Mouse (Mus musculus) midbrain, embryonic 16.5 days (tissue): Measurements from ENCODE around the gene Nkiras2. TPM values are rescaled to one million over a fixed set of nuclear protein-coding genes. Genes with fewer than 3 reads are reported as not detected.

ENCODE experiments used
- ATAC-seq: fragments of 200-750 bp; cut with Nextera tagmentation; 2 replicates; pipeline ENCODE4 v1.8.0; 2017; ENCODE audit warnings: moderate TSS enrichment
- H3K27ac ChIP-seq: fragments of 300-500 bp; sonication (generic); 2 replicates; pipeline ENCODE4 v1.5.1; 2014; ENCODE audit warnings: mild to moderate bottlenecking, low read length, mixed read lengths
- H3K27me3 ChIP-seq: fragments of 300-500 bp; sonication (generic); 2 replicates; pipeline ENCODE4 v1.6.1; 2014; ENCODE audit warnings: low read depth, low read length, mixed read lengths; ENCODE audit not compliant: control insufficient read depth, insufficient read depth
- H3K36me3 ChIP-seq: fragments of 300-500 bp; sonication (generic); 2 replicates; pipeline ENCODE4 v1.6.1; 2014; ENCODE audit warnings: mild to moderate bottlenecking, low read length, moderate library complexity, mixed read lengths; ENCODE audit not compliant: control insufficient read depth, insufficient read depth
- H3K4me1 ChIP-seq: fragments of 300-500 bp; sonication (generic); 2 replicates; pipeline ENCODE4 v1.6.1; 2014; ENCODE audit warnings: mild to moderate bottlenecking, low read length, mixed read lengths; ENCODE audit not compliant: control insufficient read depth, insufficient read depth
- H3K4me2 ChIP-seq: fragments of 300-500 bp; sonication (generic); 2 replicates; pipeline ENCODE4 v1.6.1; 2014; ENCODE audit warnings: mild to moderate bottlenecking, low read length, mixed read lengths
- H3K4me3 ChIP-seq: fragments of 300-500 bp; sonication (generic); 2 replicates; pipeline ENCODE4 v1.5.1; 2014; ENCODE audit warnings: low read depth, mild to moderate bottlenecking, low read length, moderate library complexity, mixed read lengths
- H3K9ac ChIP-seq: fragments of 300-500 bp; sonication (generic); 2 replicates; pipeline ENCODE4 v1.6.1; 2014; ENCODE audit warnings: low read depth, low read length, mixed read lengths
- H3K9me3 ChIP-seq: fragments of 300-500 bp; sonication (generic); replicated peaks from 2 replicates; pipeline ENCODE4 v1.6.1; 2014; ENCODE audit warnings: mild to moderate bottlenecking, low read length, mixed read lengths; ENCODE audit not compliant: control insufficient read depth, poor library complexity, severe bottlenecking
- WGBS: fragments of 180-500 bp; shearing (Covaris S2); extraction: QIAGEN DNeasy Blood & Tissue Kit; methylation state at CpG from one replicate; pipeline ENCODE4 v1.1.7; 2014; 5-methylcytosine and 5-hydroxymethylcytosine counted together
- polyA plus RNA-seq: library from polyadenylated mRNA; unstranded; fragments of >200 nt; fragmentation: Nextera tagmentation; extraction: Ambion mirVana; gene quantifications from 2 replicates; pipeline ENCODE4 v1.2.1, GENCODE M21; 2015

Gene Nkiras2
- polyA plus RNA-seq, 1 experiment from 2014 or later = 97.7 TPM

GRCm38 (mm10) chr11:100659806-100660205, 40.8 kb downstream of the Nkiras2 start:
- no peaks in the 10 kb centered on the region for H3K36me3 ChIP-seq
- H3K4me1 ChIP-seq = no peaks in the 10 kb centered on the region
- H3K9ac ChIP-seq = no peak overlapping the region
- no peaks in the 10 kb centered on the region for H3K9me3 ChIP-seq
- ATAC-seq = no peak
- H3K27ac ChIP-seq = no peak overlapping the region
- H3K4me2 ChIP-seq = no peak overlapping the region
- H3K4me3 ChIP-seq = no peak overlapping the region
- no peaks in the 10 kb centered on the region for H3K27me3 ChIP-seq
- WGBS = 73% methylated on average over 10 of the region's 10 CpGs

DNA sequence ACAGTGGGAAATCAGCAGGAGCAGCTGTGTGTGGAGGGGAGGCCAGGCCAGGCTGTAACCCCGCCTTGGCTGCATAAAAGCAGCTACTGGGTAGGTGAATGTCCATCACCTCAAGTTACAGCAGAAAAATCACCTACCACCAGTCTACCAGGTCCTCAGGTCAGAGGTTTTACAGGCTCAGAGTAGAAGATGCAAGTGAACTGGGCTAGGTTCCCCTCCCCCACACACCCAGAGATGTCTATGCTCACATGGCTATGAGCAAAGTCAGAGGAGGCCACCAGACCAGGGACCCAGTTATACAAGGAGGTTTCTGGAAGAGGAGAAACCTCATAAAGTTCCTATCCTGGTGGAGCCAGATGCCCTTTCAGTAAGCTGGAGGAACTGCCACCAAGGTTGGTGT, 52.0 kb downstream of the Nkiras2 start:
- WGBS = 79% methylated on average over 1 of the region's 1 CpGs
- no peaks in the 10 kb centered on the region; the same call in 1 of the 2 replicates for H3K27me3 ChIP-seq
- H3K9me3 ChIP-seq = no peaks in the 10 kb centered on the region
- H3K9ac ChIP-seq = no peak overlapping the region
- ATAC-seq = no peak
- H3K4me2 ChIP-seq = no peak overlapping the region
- no peak overlapping the region for H3K27ac ChIP-seq
- H3K4me3 ChIP-seq = no peak overlapping the region
- peaks cover 2% of the 10 kb centered on the region; the same call in 1 of the 2 replicates for H3K4me1 ChIP-seq
- H3K36me3 ChIP-seq = no peaks in the 10 kb centered on the region

DNA sequence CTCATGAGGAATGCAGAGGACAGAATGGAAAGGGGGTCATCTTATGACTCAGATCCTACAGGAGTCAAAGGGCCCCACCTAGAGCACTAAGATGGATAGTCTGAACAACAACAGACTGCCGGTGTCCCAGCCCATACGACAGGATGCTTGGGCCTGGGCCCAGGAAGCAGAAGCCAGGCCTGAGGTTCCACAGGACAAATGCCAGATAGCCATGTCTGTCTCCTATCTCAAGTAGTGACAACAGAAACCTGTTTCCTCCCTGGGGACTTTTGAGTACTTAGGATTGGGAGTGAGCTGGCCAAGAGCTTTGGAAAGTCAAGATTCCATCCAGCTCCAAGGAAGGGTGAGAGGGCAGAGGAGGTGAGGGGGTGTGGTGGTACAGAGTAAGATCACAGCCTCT, 52.9 kb downstream of the Nkiras2 start:
- no peak for ATAC-seq

DNA sequence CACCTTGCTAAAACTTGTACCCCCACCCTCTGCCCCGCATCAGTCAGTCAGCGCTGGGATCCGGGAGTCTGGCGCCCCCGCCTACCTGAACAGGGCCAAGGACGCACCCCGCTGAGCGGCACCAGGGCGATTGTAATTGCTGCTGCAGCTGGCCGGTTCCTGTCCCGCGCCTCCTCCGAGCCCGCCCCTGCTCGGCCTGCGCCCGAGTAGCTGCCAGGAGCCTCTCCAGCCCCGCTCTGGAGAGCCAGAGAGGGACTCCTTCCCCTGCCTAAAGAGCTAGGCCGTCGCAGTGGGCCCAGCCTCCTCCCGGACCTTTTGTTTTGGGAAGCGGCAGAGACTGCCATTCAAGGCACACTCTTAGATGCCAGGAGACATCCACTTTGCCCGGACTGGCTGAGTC, 54.1 kb downstream of the Nkiras2 start:
- Histone ChIP-seq H3K27me3 (no peaks in the 10 kb centered on the region; the same call in 1 of the 2 replicates), H3K27ac (no peak overlapping the region), H3K9ac (peak overlapping the region; percentile 51; the same call in 1 of the 2 replicates), H3K4me3 (no peak overlapping the region), H3K36me3 (no peaks in the 10 kb centered on the region), H3K4me1 (peaks cover 2% of the 10 kb centered on the region; the same call in 1 of the 2 replicates), H3K4me2 (peak overlapping the region; percentile 35), H3K9me3 (no peaks in the 10 kb centered on the region)
- ATAC-seq = no peak
- 1% methylated on average over 23 of the region's 23 CpGs for WGBS

More for the DNA sequence above, 52.9 kb downstream of the Nkiras2 start:
- 91% methylated on average over 2 of the region's 2 CpGs for WGBS
- no peak overlapping the region for H3K27ac ChIP-seq
- no peak overlapping the region for H3K9ac ChIP-seq
- no peak overlapping the region for H3K4me2 ChIP-seq
- H3K4me3 ChIP-seq = no peak overlapping the region
- no peaks in the 10 kb centered on the region for H3K36me3 ChIP-seq
- H3K4me1 ChIP-seq = peaks cover 2% of the 10 kb centered on the region; the same call in 1 of the 2 replicates
- no peaks in the 10 kb centered on the region; the same call in 1 of the 2 replicates for H3K27me3 ChIP-seq
- H3K9me3 ChIP-seq = no peaks in the 10 kb centered on the region

Other genes starting within 250 kb of the Nkiras2 start
- gene Jup, start 221.5 kb upstream of the Nkiras2 start, polyA plus RNA-seq = 99.7 and 109 TPM in 2 replicates
- 20.7 and 20.8 TPM in 2 replicates for gene P3h4, start 204.4 kb upstream of the Nkiras2 start, polyA plus RNA-seq
- 19.3 and 19.6 TPM in 2 replicates for gene Fkbp10, start 203.5 kb upstream of the Nkiras2 start, polyA plus RNA-seq
- 109 and 122 TPM in 2 replicates for gene Nt5c3b, start 177.4 kb upstream of the Nkiras2 start, polyA plus RNA-seq
- 0.70 and 0.73 TPM in 2 replicates for gene Klhl10, start 177.3 kb upstream of the Nkiras2 start, polyA plus RNA-seq
- gene Klhl11, start 146.5 kb upstream of the Nkiras2 start, polyA plus RNA-seq = 10.3 and 11.0 TPM in 2 replicates
- gene Acly, start 91.2 kb upstream of the Nkiras2 start, polyA plus RNA-seq = 218 and 229 TPM in 2 replicates
- 2.9 and 3.5 TPM in 2 replicates for gene Ttc25, start 73.6 kb upstream of the Nkiras2 start, polyA plus RNA-seq
- 46.5 and 57.8 TPM in 2 replicates for gene Cnp, start 44.3 kb upstream of the Nkiras2 start, polyA plus RNA-seq
- 289 and 327 TPM in 2 replicates for gene Dnajc7, start 924 bp downstream of the Nkiras2 start, polyA plus RNA-seq
- gene Zfp385c, start 73.2 kb downstream of the Nkiras2 start, polyA plus RNA-seq = 0.41 and 0.92 TPM in 2 replicates
- gene Dhx58, start 85.0 kb downstream of the Nkiras2 start, polyA plus RNA-seq = 2.8 and 2.9 TPM in 2 replicates
- gene Kat2a, start 93.2 kb downstream of the Nkiras2 start, polyA plus RNA-seq = 64.9 and 65.9 TPM in 2 replicates
- gene Hspb9, start 94.6 kb downstream of the Nkiras2 start, polyA plus RNA-seq = 0.34 TPM in 1 of 2 replicates, not detected in the other
- 41.1 and 43.3 TPM in 2 replicates for gene Rab5c, start 119.0 kb downstream of the Nkiras2 start, polyA plus RNA-seq
- 11.4 and 12.3 TPM in 2 replicates for gene Kcnh4, start 140.7 kb downstream of the Nkiras2 start, polyA plus RNA-seq
- gene Hcrt, start 143.7 kb downstream of the Nkiras2 start, polyA plus RNA-seq = 2.5 and 4.6 TPM in 2 replicates
- gene Ghdc, start 151.7 kb downstream of the Nkiras2 start, polyA plus RNA-seq = 6.8 and 7.5 TPM in 2 replicates
- 17.5 and 22.9 TPM in 2 replicates for gene Stat5b, start 231.5 kb downstream of the Nkiras2 start, polyA plus RNA-seq
- 2.1 and 3.2 TPM in 2 replicates for gene Stat5a, start 240.1 kb downstream of the Nkiras2 start, polyA plus RNA-seq